Mouse (Mus musculus): ENCODE data around the gene Kif13a. TPM values are rescaled to one million over a fixed set of nuclear protein-coding genes. Genes with fewer than 3 reads are reported as not detected.

Kif13a gene
- polyA plus RNA-seq, 1 experiment from 2014 or later, result 7.2 TPM

GRCm38 (mm10) chr13:46777461-46777860 lies 152.2 kb downstream of the Kif13a start:
- peaks cover 6% of the 10 kb centered on the region for H3K36me3 ChIP-seq (ENCODE audit: control insufficient read depth, insufficient read depth, low read length)
- no peak for ATAC-seq
- WGBS, result 97% methylated on average over 3 of the region's 3 CpGs

GRCm38 (mm10) chr13:46776636-46777305 lies 152.9 kb downstream of the Kif13a start:
- Histone ChIP-seq H3K4me3 (ENCODE audit: low read depth, low read length) (no peak overlapping the region), H3K4me2 (ENCODE audit: low read length) (no peak overlapping the region), H3K27ac (ENCODE audit: low read length) (no peak overlapping the region), H3K36me3 (ENCODE audit: control insufficient read depth, insufficient read depth, low read length) (peaks cover 13% of the 10 kb centered on the region), H3K9me3 (replicated peaks; ENCODE audit: control insufficient read depth, low read length, poor library complexity, severe bottlenecking) (no peaks in the 10 kb centered on the region), H3K4me1 (ENCODE audit: control insufficient read depth, insufficient read depth, low read length) (no peaks in the 10 kb centered on the region), H3K27me3 (ENCODE audit: control insufficient read depth, insufficient read depth, low read depth, low read length) (no peaks in the 10 kb centered on the region), H3K9ac (ENCODE audit: low read depth, low read length) (no peak overlapping the region)
- WGBS, result 81% methylated on average over 14 of the region's 14 CpGs
- no peak for ATAC-seq

More at GRCm38 (mm10) chr13:46777461-46777860, 152.2 kb downstream of the Kif13a start:
- Histone ChIP-seq H3K27ac (ENCODE audit: low read length) (no peak overlapping the region), H3K9ac (ENCODE audit: low read depth, low read length) (no peak overlapping the region), H3K4me2 (ENCODE audit: low read length) (no peak overlapping the region), H3K27me3 (ENCODE audit: control insufficient read depth, insufficient read depth, low read depth, low read length) (no peaks in the 10 kb centered on the region), H3K4me3 (ENCODE audit: low read depth, low read length) (no peak overlapping the region), H3K4me1 (ENCODE audit: control insufficient read depth, insufficient read depth, low read length) (no peaks in the 10 kb centered on the region), H3K9me3 (replicated peaks; ENCODE audit: control insufficient read depth, low read length, poor library complexity, severe bottlenecking) (no peaks in the 10 kb centered on the region)

GRCm38 (mm10) chr13:46774998-46775397 lies 154.7 kb downstream of the Kif13a start:
- H3K27ac ChIP-seq (ENCODE audit: low read length), result no peak overlapping the region
- no peak overlapping the region for H3K4me3 ChIP-seq (ENCODE audit: low read depth, low read length)
- H3K9me3 ChIP-seq (replicated peaks; ENCODE audit: control insufficient read depth, low read length, poor library complexity, severe bottlenecking), result no peaks in the 10 kb centered on the region
- no peak for ATAC-seq
- H3K4me2 ChIP-seq (ENCODE audit: low read length), result no peak overlapping the region
- WGBS, result 93% methylated on average over 5 of the region's 5 CpGs
- H3K36me3 ChIP-seq (ENCODE audit: control insufficient read depth, insufficient read depth, low read length), result peaks cover 16% of the 10 kb centered on the region
- H3K27me3 ChIP-seq (ENCODE audit: control insufficient read depth, insufficient read depth, low read depth, low read length), result no peaks in the 10 kb centered on the region
- H3K4me1 ChIP-seq (ENCODE audit: control insufficient read depth, insufficient read depth, low read length), result no peaks in the 10 kb centered on the region
- H3K9ac ChIP-seq (ENCODE audit: low read depth, low read length), result no peak overlapping the region

DNA sequence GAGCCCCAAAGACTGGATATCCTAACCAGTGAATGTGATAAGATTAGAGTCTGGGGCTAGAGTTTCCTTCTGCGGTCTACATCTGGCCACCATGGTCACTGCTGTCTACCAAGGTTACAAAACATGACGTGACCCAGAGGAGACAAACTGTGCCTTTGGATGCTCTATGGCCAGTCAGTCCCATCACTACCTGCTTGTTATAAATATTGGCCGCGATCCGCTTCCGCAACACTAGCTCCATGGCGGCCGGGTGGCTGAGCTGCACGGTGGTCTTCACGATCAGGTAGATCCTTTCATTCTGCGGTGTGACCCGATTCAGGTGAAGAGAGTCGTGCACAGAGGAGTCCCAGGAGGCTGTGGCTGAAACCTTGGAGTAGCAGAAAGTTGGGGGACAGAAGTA lies 157.1 kb downstream of the Kif13a start:
- Histone ChIP-seq H3K36me3 (ENCODE audit: control insufficient read depth, insufficient read depth, low read length) (peaks cover 27% of the 10 kb centered on the region), H3K4me1 (ENCODE audit: control insufficient read depth, insufficient read depth, low read length) (no peaks in the 10 kb centered on the region), H3K4me3 (ENCODE audit: low read depth, low read length) (no peak overlapping the region), H3K9ac (ENCODE audit: low read depth, low read length) (no peak overlapping the region), H3K27me3 (ENCODE audit: control insufficient read depth, insufficient read depth, low read depth, low read length) (no peaks in the 10 kb centered on the region), H3K9me3 (replicated peaks; ENCODE audit: control insufficient read depth, low read length, poor library complexity, severe bottlenecking) (no peaks in the 10 kb centered on the region), H3K4me2 (ENCODE audit: low read length) (no peak overlapping the region), H3K27ac (ENCODE audit: low read length) (no peak overlapping the region)
- no peak for ATAC-seq
- 97% methylated on average over 13 of the region's 13 CpGs for WGBS

GRCm38 (mm10) chr13:46765361-46765760 lies 164.3 kb downstream of the Kif13a start:
- Histone ChIP-seq H3K27ac (ENCODE audit: low read length) (no peak overlapping the region), H3K4me1 (ENCODE audit: control insufficient read depth, insufficient read depth, low read length) (no peaks in the 10 kb centered on the region), H3K27me3 (ENCODE audit: control insufficient read depth, insufficient read depth, low read depth, low read length) (no peaks in the 10 kb centered on the region), H3K9ac (ENCODE audit: low read depth, low read length) (no peak overlapping the region), H3K36me3 (ENCODE audit: control insufficient read depth, insufficient read depth, low read length) (peaks cover 17% of the 10 kb centered on the region), H3K4me3 (ENCODE audit: low read depth, low read length) (no peak overlapping the region), H3K9me3 (replicated peaks; ENCODE audit: control insufficient read depth, low read length, poor library complexity, severe bottlenecking) (no peaks in the 10 kb centered on the region), H3K4me2 (ENCODE audit: low read length) (no peak overlapping the region)
- WGBS, result 98% methylated on average over 2 of the region's 2 CpGs
- no peak for ATAC-seq

- Histone ChIP-seq H3K4me2 (ENCODE audit: low read length) (no peak overlapping the region), H3K27me3 (ENCODE audit: control insufficient read depth, insufficient read depth, low read depth, low read length) (no peaks in the 10 kb centered on the region), H3K36me3 (ENCODE audit: control insufficient read depth, insufficient read depth, low read length) (peaks cover 9% of the 10 kb centered on the region), H3K4me3 (ENCODE audit: low read depth, low read length) (no peak overlapping the region), H3K27ac (ENCODE audit: low read length) (no peak overlapping the region), H3K9me3 (replicated peaks; ENCODE audit: control insufficient read depth, low read length, poor library complexity, severe bottlenecking) (no peaks in the 10 kb centered on the region), H3K9ac (ENCODE audit: low read depth, low read length) (no peak overlapping the region), H3K4me1 (ENCODE audit: control insufficient read depth, insufficient read depth, low read length) (peaks cover 6% of the 10 kb centered on the region; the same call in 1 of the 2 replicates)
- 96% methylated on average over 9 of the region's 9 CpGs for WGBS
- no peak for ATAC-seq
Observed at GRCm38 (mm10) chr13:46763210-46763609, 166.5 kb downstream of the Kif13a start.

DNA sequence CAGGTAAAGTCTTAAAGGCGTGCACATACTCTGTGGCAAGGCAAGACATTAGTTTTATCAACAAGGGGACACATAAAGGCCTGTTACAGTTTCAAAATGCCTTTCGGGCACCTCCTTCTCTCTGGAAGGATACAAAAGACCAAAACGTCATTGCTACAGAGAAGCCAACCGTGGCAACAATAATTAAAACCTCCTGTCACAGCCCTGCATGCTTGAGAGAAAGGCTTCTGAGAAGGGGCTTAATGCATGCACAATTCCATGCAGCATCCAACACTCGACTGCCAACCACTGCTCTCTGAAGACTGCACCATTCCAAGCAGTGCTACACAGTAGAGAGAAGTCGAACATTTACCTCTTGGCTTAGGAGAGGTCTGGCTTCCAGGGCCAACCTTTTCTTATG lies 168.7 kb downstream of the Kif13a start:
- peaks cover 6% of the 10 kb centered on the region; the same call in 1 of the 2 replicates for H3K4me1 ChIP-seq (ENCODE audit: control insufficient read depth, insufficient read depth, low read length)
- H3K9me3 ChIP-seq (replicated peaks; ENCODE audit: control insufficient read depth, low read length, poor library complexity, severe bottlenecking), result no peaks in the 10 kb centered on the region
- no peak overlapping the region for H3K4me3 ChIP-seq (ENCODE audit: low read depth, low read length)
- ATAC-seq, result no peak
- H3K36me3 ChIP-seq (ENCODE audit: control insufficient read depth, insufficient read depth, low read length), result peaks cover 6% of the 10 kb centered on the region
- no peak overlapping the region for H3K27ac ChIP-seq (ENCODE audit: low read length)
- 54% methylated on average over 6 of the region's 6 CpGs for WGBS
- no peak overlapping the region for H3K9ac ChIP-seq (ENCODE audit: low read depth, low read length)
- no peak overlapping the region for H3K4me2 ChIP-seq (ENCODE audit: low read length)
- no peaks in the 10 kb centered on the region for H3K27me3 ChIP-seq (ENCODE audit: control insufficient read depth, insufficient read depth, low read depth, low read length)

DNA sequence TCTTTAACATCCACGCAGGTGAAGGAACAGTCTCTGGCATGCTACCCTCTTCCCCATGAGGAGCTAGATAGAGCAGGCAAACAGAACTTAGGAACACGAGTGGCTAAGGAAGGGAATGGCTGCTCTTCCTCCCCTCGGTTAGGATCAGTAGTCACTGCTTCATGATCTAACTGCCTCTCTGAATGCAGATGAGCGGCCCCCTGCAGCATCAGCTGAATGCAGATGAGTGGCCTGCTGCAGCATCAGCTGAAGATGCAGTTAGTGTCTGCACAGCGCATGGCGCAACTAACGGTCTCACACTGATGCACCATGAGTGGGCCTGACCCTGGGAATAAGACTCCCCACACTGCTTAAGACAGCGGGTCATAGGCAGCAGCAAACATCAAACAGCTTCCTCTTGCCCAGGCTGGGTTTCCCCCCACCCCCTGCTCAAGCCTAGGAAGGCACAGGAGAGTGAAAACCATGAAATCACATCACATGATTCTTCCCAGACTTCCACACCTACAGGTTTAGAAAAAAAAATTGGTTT lies 170.3 kb downstream of the Kif13a start:
- H3K27me3 ChIP-seq (ENCODE audit: control insufficient read depth, insufficient read depth, low read depth, low read length), result no peaks in the 10 kb centered on the region
- H3K27ac ChIP-seq (ENCODE audit: low read length), result peak overlapping the region; percentile 12
- no peaks in the 10 kb centered on the region for H3K9me3 ChIP-seq (replicated peaks; ENCODE audit: control insufficient read depth, low read length, poor library complexity, severe bottlenecking)
- ATAC-seq, result no peak; the same call in 1 of the 2 replicates
- peaks cover 6% of the 10 kb centered on the region; the same call in 1 of the 2 replicates for H3K4me1 ChIP-seq (ENCODE audit: control insufficient read depth, insufficient read depth, low read length)
- WGBS, result 37% methylated on average over 8 of the region's 8 CpGs
- no peak overlapping the region for H3K9ac ChIP-seq (ENCODE audit: low read depth, low read length)
- peaks cover 2% of the 10 kb centered on the region; the same call in 1 of the 2 replicates for H3K36me3 ChIP-seq (ENCODE audit: control insufficient read depth, insufficient read depth, low read length)
- no peak overlapping the region for H3K4me2 ChIP-seq (ENCODE audit: low read length)
- no peak overlapping the region for H3K4me3 ChIP-seq (ENCODE audit: low read depth, low read length)

GRCm38 (mm10) chr13:46758627-46759026 lies 171.0 kb downstream of the Kif13a start:
- H3K4me3 ChIP-seq (ENCODE audit: low read depth, low read length), result no peak overlapping the region
- no peaks in the 10 kb centered on the region for H3K27me3 ChIP-seq (ENCODE audit: control insufficient read depth, insufficient read depth, low read depth, low read length)
- H3K9me3 ChIP-seq (replicated peaks; ENCODE audit: control insufficient read depth, low read length, poor library complexity, severe bottlenecking), result no peaks in the 10 kb centered on the region
- no peak overlapping the region for H3K9ac ChIP-seq (ENCODE audit: low read depth, low read length)
- WGBS, result 90% methylated on average over 13 of the region's 13 CpGs
- peaks cover 6% of the 10 kb centered on the region; the same call in 1 of the 2 replicates for H3K4me1 ChIP-seq (ENCODE audit: control insufficient read depth, insufficient read depth, low read length)
- H3K4me2 ChIP-seq (ENCODE audit: low read length), result no peak overlapping the region
- peaks cover 2% of the 10 kb centered on the region; the same call in 1 of the 2 replicates for H3K36me3 ChIP-seq (ENCODE audit: control insufficient read depth, insufficient read depth, low read length)
- H3K27ac ChIP-seq (ENCODE audit: low read length), result peak overlapping the region; percentile 12
- ATAC-seq, result no peak
